Mouse (Mus musculus) gastrocnemius, adult 18-20 months (tissue): Measurements from ENCODE around the gene S100a11. TPM values are rescaled to one million over a fixed set of nuclear protein-coding genes. Genes with fewer than 3 reads are reported as not detected.
A peak's percentile ranks its signal among the peaks of the same experiment; 100 is the strongest.
"Not testable (repeated sequence)": the region's sequence is repeated elsewhere in the genome, so short reads cannot be mapped to it uniquely, and the experiment has no call there.

ENCODE experiments used
- DNase-seq: peaks from one replicate; pipeline ENCODE4 v3.0.0; 2021; ENCODE audit warnings: low spot score
- long read RNA-seq, 2 experiments: library from polyadenylated mRNA; stranded (forward); transcript quantifications; one replicate each; pipeline ENCODE4 v2.0.0; 2021
- total RNA-seq, 2 experiments: library from RNA; stranded (reverse); gene quantifications; 2 replicates each; pipeline ENCODE4 v1.2.3; 2021

S100a11 gene
- 10 to 100 TPM; 27.1 to 50.4 TPM for total RNA-seq
- long read RNA-seq, experiment 1, transcript S100a11-201 (3 exons, 511 nt), result major isoform, 12 of 12 reads
- long read RNA-seq, experiment 1, partial matches to known transcripts, result 0 of 12 reads
- long read RNA-seq, experiment 1, other reads (novel, unspliced or antisense), result 0 of 12 reads
- long read RNA-seq, experiment 2, result 0 reads

GRCm38 (mm10) chr3:93520330-93521193 lies at the start of gene S100a11:
Gene S100a11, plus strand, starts transcription at chr3:93520488.
- peak; percentile 55 for DNase-seq

- no peak for DNase-seq
Measured at GRCm38 (mm10) chr3:93480053-93480452, 40.2 kb upstream of the S100a11 start.

- no peak for DNase-seq
Measured at GRCm38 (mm10) chr3:93481982-93482616, 38.2 kb upstream of the S100a11 start.

- DNase-seq, result no peak
Measured at GRCm38 (mm10) chr3:93485611-93486010, 34.7 kb upstream of the S100a11 start.

- no peak for DNase-seq
Measured at GRCm38 (mm10) chr3:93488541-93488940, 31.7 kb upstream of the S100a11 start.

- no peak for DNase-seq
Measured at GRCm38 (mm10) chr3:93492176-93492575, 28.1 kb upstream of the S100a11 start.

GRCm38 (mm10) chr3:93493992-93494391 lies 26.3 kb upstream of the S100a11 start:
- peak; percentile 53 for DNase-seq

GRCm38 (mm10) chr3:93494774-93495173 lies 25.5 kb upstream of the S100a11 start:
- DNase-seq, result not testable (repeated sequence)

GRCm38 (mm10) chr3:93497131-93497530 lies 23.2 kb upstream of the S100a11 start:
- no peak for DNase-seq

- DNase-seq, result no peak
Measured at GRCm38 (mm10) chr3:93499129-93499528, 21.2 kb upstream of the S100a11 start.

GRCm38 (mm10) chr3:93504536-93505189 lies 15.6 kb upstream of the S100a11 start:
- no peak for DNase-seq

- DNase-seq, result no peak
Measured at GRCm38 (mm10) chr3:93505960-93506863, 14.1 kb upstream of the S100a11 start.

- no peak for DNase-seq
Measured at GRCm38 (mm10) chr3:93506881-93507325, 13.4 kb upstream of the S100a11 start.

- no peak for DNase-seq
Measured at GRCm38 (mm10) chr3:93509301-93509700, 11.0 kb upstream of the S100a11 start.

GRCm38 (mm10) chr3:93511036-93511435 lies 9.3 kb upstream of the S100a11 start:
- DNase-seq, result no peak

GRCm38 (mm10) chr3:93511801-93512200 lies 8.5 kb upstream of the S100a11 start:
- no peak for DNase-seq

GRCm38 (mm10) chr3:93512386-93513101 lies 7.7 kb upstream of the S100a11 start:
- DNase-seq, result no peak

- DNase-seq, result no peak
Measured at GRCm38 (mm10) chr3:93514628-93515027, 5.7 kb upstream of the S100a11 start.

GRCm38 (mm10) chr3:93517343-93517742 lies 2.9 kb upstream of the S100a11 start:
- no peak for DNase-seq

- DNase-seq, result no peak
Measured at GRCm38 (mm10) chr3:93519856-93520329, 395 bp upstream of the S100a11 start.
